Mouse (Mus musculus): ENCODE results near the gene Ptcd1. TPM values are rescaled to one million over a fixed set of nuclear protein-coding genes. Genes with fewer than 3 reads are reported as not detected.

The Ptcd1 gene
- total and polyA plus RNA-seq, 3 experiments, result 21.0 to 22.3 TPM; not detected in 1

GRCm38 (mm10) chr5:145112566-145112965, 54.3 kb downstream of the Ptcd1 start:
- TF ChIP-seq JUND (IDR thresholded peaks at IDR 0.05; ENCODE audit: low read depth, low read length) (no peak), POLR2AphosphoS5 (IDR thresholded peaks at IDR 0.05; ENCODE audit: borderline replicate concordance, low read depth, low read length) (no peak), MAX (IDR thresholded peaks at IDR 0.05; ENCODE audit: low read length) (no peak), GATA1 (IDR thresholded peaks at IDR 0.05; ENCODE audit: low read depth, low read length) (no peak), HCFC1 (IDR thresholded peaks at IDR 0.05; ENCODE audit: low read depth, low read length) (no peak), MXI1 (IDR thresholded peaks at IDR 0.05; ENCODE audit: low read depth, low read length) (no peak), NELFE (IDR thresholded peaks at IDR 0.05; ENCODE audit: low read depth, low read length) (no peak), MAFK (IDR thresholded peaks at IDR 0.05; ENCODE audit: borderline replicate concordance, low read depth, low read length) (no peak), TAL1 (IDR thresholded peaks at IDR 0.05; ENCODE audit: low read length) (no peak), UBTF (IDR thresholded peaks at IDR 0.05; ENCODE audit: borderline replicate concordance, insufficient read depth, low read depth, low read length) (no peak), CTCF (IDR thresholded peaks at IDR 0.05 in 2 of 3, conservative IDR thresholded peaks at IDR 0.05 in 1 of 3; ENCODE audit: control insufficient read depth in 1 of 3, insufficient read depth in 1 of 3, low read depth in 2 of 3, low read length in 3 of 3, poor library complexity in 1 of 3, severe bottlenecking in 1 of 3) (no peak), EP300 (IDR thresholded peaks at IDR 0.05; ENCODE audit: low read depth in 1 of 2, low read length in 2 of 2) (no peak), NRF1 (IDR thresholded peaks at IDR 0.05; ENCODE audit: insufficient read depth, low read depth, low read length, poor library complexity, severe bottlenecking) (no peak), E2F4 (IDR thresholded peaks at IDR 0.05; ENCODE audit: borderline replicate concordance, low read depth, low read length) (no peak), MYC (IDR thresholded peaks at IDR 0.05; ENCODE audit: low read depth, low read length) (no peak), USF2 (IDR thresholded peaks at IDR 0.05; ENCODE audit: borderline replicate concordance in 1 of 2, insufficient read depth in 1 of 2, low read depth in 1 of 2, low read length in 2 of 2) (no peak), ZMIZ1 (IDR thresholded peaks at IDR 0.05; ENCODE audit: low read depth, low read length) (no peak), ZNF384 (IDR thresholded peaks at IDR 0.05; ENCODE audit: low read depth, low read length) (no peak), TCF12 (IDR thresholded peaks at IDR 0.05; ENCODE audit: low read depth, low read length) (no peak), ZC3H11A (IDR thresholded peaks at IDR 0.05; ENCODE audit: low read depth, low read length) (no peak)
- H3K79me2 ChIP-seq (ENCODE audit: control insufficient read depth, insufficient read depth, low read length, poor library complexity), result peaks cover 27% of the 10 kb centered on the region
- H3K27me3 ChIP-seq (ENCODE audit: control insufficient read depth in 1 of 2, insufficient read depth in 2 of 2, low read length in 2 of 2), result no peaks in the 10 kb centered on the region
- no peak overlapping the region for H3K9ac ChIP-seq (ENCODE audit: control insufficient read depth, low read depth, low read length, poor library complexity, severe bottlenecking)
- H3K4me3 ChIP-seq (ENCODE audit: control insufficient read depth in 1 of 2, insufficient read depth in 1 of 2, low read depth in 2 of 2, low read length in 2 of 2), result no peak overlapping the region
- H3K4me1 ChIP-seq (ENCODE audit: control insufficient read depth in 1 of 2, insufficient read depth in 2 of 2, low read length in 2 of 2), result peaks cover 4 to 18% of the 10 kb centered on the region in 2 experiments; a peak in 3 of 4 replicates
- no peaks in the 10 kb centered on the region for H3K9me3 ChIP-seq (replicated peaks; ENCODE audit: insufficient read depth, low read length)
- H3K27ac ChIP-seq (ENCODE audit: control insufficient read depth, low read depth, low read length), result no peak overlapping the region
- DNase-seq (ENCODE audit: low read depth, low spot score), result no peak
- H3K36me3 ChIP-seq (ENCODE audit: control insufficient read depth in 1 of 2, insufficient read depth in 2 of 2, low read length in 2 of 2), result peaks cover 7 to 13% of the 10 kb centered on the region in 2 experiments

- no peak for DNase-seq (ENCODE audit: low read depth, low spot score)
- Histone ChIP-seq H3K79me2 (ENCODE audit: control insufficient read depth, insufficient read depth, low read length, poor library complexity) (peaks cover 11% of the 10 kb centered on the region), H3K9me3 (replicated peaks; ENCODE audit: insufficient read depth, low read length) (no peaks in the 10 kb centered on the region), H3K9ac (ENCODE audit: control insufficient read depth, low read depth, low read length, poor library complexity, severe bottlenecking) (no peak overlapping the region), H3K4me1 (ENCODE audit: control insufficient read depth in 1 of 2, insufficient read depth in 2 of 2, low read length in 2 of 2) (peaks cover 0 to 10% of the 10 kb centered on the region in 2 experiments; a peak in 2 of 4 replicates), H3K36me3 (ENCODE audit: control insufficient read depth in 1 of 2, insufficient read depth in 2 of 2, low read length in 2 of 2) (peaks cover 0 to 16% of the 10 kb centered on the region in 2 experiments), H3K4me3 (ENCODE audit: control insufficient read depth in 1 of 2, insufficient read depth in 1 of 2, low read depth in 2 of 2, low read length in 2 of 2) (no peak overlapping the region), H3K27me3 (ENCODE audit: control insufficient read depth in 1 of 2, insufficient read depth in 2 of 2, low read length in 2 of 2) (no peaks in the 10 kb centered on the region), H3K27ac (ENCODE audit: control insufficient read depth, low read depth, low read length) (no peak overlapping the region)
- TF ChIP-seq MXI1 (IDR thresholded peaks at IDR 0.05; ENCODE audit: low read depth, low read length), result no peak
- no peak for TF ChIP-seq MAX (IDR thresholded peaks at IDR 0.05; ENCODE audit: low read length)
- no peak for TF ChIP-seq TAL1 (IDR thresholded peaks at IDR 0.05; ENCODE audit: low read length)
- no peak for TF ChIP-seq POLR2A (IDR thresholded peaks at IDR 0.05; ENCODE audit: control insufficient read depth in 1 of 2, insufficient read depth in 1 of 2, low read depth in 1 of 2, low read length in 2 of 2, poor library complexity in 1 of 2)
- no peak for TF ChIP-seq ETS1 (IDR thresholded peaks at IDR 0.05; ENCODE audit: low read depth, low read length)
- no peak for TF ChIP-seq MEF2A (IDR thresholded peaks at IDR 0.05; ENCODE audit: extremely low read depth, insufficient replicate concordance, low read depth, low read length, poor library complexity, severe bottlenecking)
- TF ChIP-seq POLR2AphosphoS2 (IDR thresholded peaks at IDR 0.05; ENCODE audit: low read length), result no peak
- no peak for TF ChIP-seq ZC3H11A (IDR thresholded peaks at IDR 0.05; ENCODE audit: low read depth, low read length)
- no peak for TF ChIP-seq GABPA (IDR thresholded peaks at IDR 0.05; ENCODE audit: low read depth, low read length)
- no peak for TF ChIP-seq SMC3 (IDR thresholded peaks at IDR 0.05; ENCODE audit: low read depth, low read length)
- no peak for TF ChIP-seq GATA1 (IDR thresholded peaks at IDR 0.05; ENCODE audit: low read depth, low read length)
- TF ChIP-seq UBTF (IDR thresholded peaks at IDR 0.05; ENCODE audit: borderline replicate concordance, insufficient read depth, low read depth, low read length), result no peak
- TF ChIP-seq NELFE (IDR thresholded peaks at IDR 0.05; ENCODE audit: low read depth, low read length), result no peak
- TF ChIP-seq E2F4 (IDR thresholded peaks at IDR 0.05; ENCODE audit: borderline replicate concordance, low read depth, low read length), result no peak
- no peak for TF ChIP-seq TCF12 (IDR thresholded peaks at IDR 0.05; ENCODE audit: low read depth, low read length)
- no peak for TF ChIP-seq NRF1 (IDR thresholded peaks at IDR 0.05; ENCODE audit: insufficient read depth, low read depth, low read length, poor library complexity, severe bottlenecking)
- TF ChIP-seq POLR2AphosphoS5 (IDR thresholded peaks at IDR 0.05; ENCODE audit: borderline replicate concordance, low read depth, low read length), result no peak
- TF ChIP-seq KAT2A (conservative IDR thresholded peaks at IDR 0.05; ENCODE audit: low read depth, low read length), result no peak
- TF ChIP-seq MYC (IDR thresholded peaks at IDR 0.05; ENCODE audit: low read depth, low read length), result no peak
Observed at GRCm38 (mm10) chr5:145110401-145110800, 56.5 kb downstream of the Ptcd1 start.

Measured in MEL (cell line).